Mouse (Mus musculus): ENCODE results near the gene Mpg. TPM values are rescaled to one million over a fixed set of nuclear protein-coding genes. Genes with fewer than 3 reads are reported as not detected.

Mpg gene
- polyA plus RNA-seq, 1 experiment, result 15.3 TPM

GRCm38 (mm10) chr11:32228292-32228845, 2.1 kb downstream of the Mpg start:
- TF ChIP-seq CTCF (IDR thresholded peaks at IDR 0.05; ENCODE audit: low read depth, low read length) (no peak), POLR2A (IDR thresholded peaks at IDR 0.05; ENCODE audit: borderline replicate concordance, low read depth, low read length) (no peak)
- H3K4me1 ChIP-seq (ENCODE audit: control insufficient read depth, insufficient read depth, low read length), result peaks cover 43% of the 10 kb centered on the region
- H3K27ac ChIP-seq (ENCODE audit: insufficient read depth, low read depth, low read length), result no peak overlapping the region
- H3K4me3 ChIP-seq (ENCODE audit: insufficient read depth, low read length), result no peak overlapping the region

DNA sequence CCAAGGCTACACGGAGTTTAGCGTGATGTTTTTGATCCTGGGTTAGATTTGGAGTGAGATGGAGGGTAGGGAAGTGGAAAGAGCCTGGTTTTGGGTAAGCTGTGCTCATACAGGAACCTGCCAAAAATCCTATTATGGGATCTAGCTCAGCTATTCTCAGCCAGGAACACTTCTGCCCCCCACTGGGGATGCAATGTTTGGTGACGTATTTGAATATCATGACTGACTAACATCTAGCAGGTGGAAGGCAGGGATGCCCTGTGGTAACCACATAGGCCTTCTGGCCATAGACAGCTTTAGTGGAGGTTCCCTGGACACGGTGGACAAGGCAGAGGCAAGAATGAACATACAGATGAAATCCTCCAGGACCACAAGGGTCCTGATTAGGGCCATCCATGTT, 3.9 kb downstream of the Mpg start:
- Histone ChIP-seq H3K27ac (ENCODE audit: insufficient read depth, low read depth, low read length) (no peak overlapping the region), H3K4me3 (ENCODE audit: insufficient read depth, low read length) (no peak overlapping the region)
- TF ChIP-seq CTCF (IDR thresholded peaks at IDR 0.05; ENCODE audit: low read depth, low read length), result no peak
- TF ChIP-seq POLR2A (IDR thresholded peaks at IDR 0.05; ENCODE audit: borderline replicate concordance, low read depth, low read length), result no peak

DNA sequence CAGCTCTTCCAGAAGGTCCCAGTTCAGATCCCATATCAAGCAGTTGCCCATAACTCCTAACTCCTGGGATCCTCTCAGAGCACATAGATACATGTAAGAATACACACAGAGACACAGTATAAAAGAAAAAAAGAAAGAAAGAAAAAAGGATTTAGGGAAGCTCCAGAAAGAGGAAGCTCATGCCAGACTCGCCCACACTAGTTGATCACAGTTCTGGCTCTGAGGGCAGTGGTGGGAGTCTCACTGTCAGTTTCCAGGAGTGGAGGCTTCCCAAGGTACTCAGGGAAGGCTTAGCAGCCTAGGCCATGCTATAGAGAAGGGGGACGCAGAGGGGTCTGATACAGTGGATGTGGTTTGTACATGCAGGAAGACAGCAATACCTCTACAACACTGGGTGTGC, 4.8 kb downstream of the Mpg start:
- H3K4me1 ChIP-seq (ENCODE audit: control insufficient read depth, insufficient read depth, low read length), result peaks cover 18% of the 10 kb centered on the region
- peak overlapping the region; percentile 19; the same call in 1 of the 2 replicates for H3K27ac ChIP-seq (ENCODE audit: insufficient read depth, low read depth, low read length)
- TF ChIP-seq CTCF (IDR thresholded peaks at IDR 0.05; ENCODE audit: low read depth, low read length) (no peak), POLR2A (IDR thresholded peaks at IDR 0.05; ENCODE audit: borderline replicate concordance, low read depth, low read length) (no peak)
- H3K4me3 ChIP-seq (ENCODE audit: insufficient read depth, low read length), result no peak overlapping the region

More for the DNA sequence above, 3.9 kb downstream of the Mpg start:
- peaks cover 27% of the 10 kb centered on the region for H3K4me1 ChIP-seq (ENCODE audit: control insufficient read depth, insufficient read depth, low read length)

GRCm38 (mm10) chr11:32232848-32233247, 6.5 kb downstream of the Mpg start:
- H3K4me1 ChIP-seq (ENCODE audit: control insufficient read depth, insufficient read depth, low read length), result peaks cover 12% of the 10 kb centered on the region
- no peak for TF ChIP-seq CTCF (IDR thresholded peaks at IDR 0.05; ENCODE audit: low read depth, low read length)
- TF ChIP-seq POLR2A (IDR thresholded peaks at IDR 0.05; ENCODE audit: borderline replicate concordance, low read depth, low read length), result no peak
- no peak overlapping the region for H3K27ac ChIP-seq (ENCODE audit: insufficient read depth, low read depth, low read length)
- no peak overlapping the region for H3K4me3 ChIP-seq (ENCODE audit: insufficient read depth, low read length)

DNA sequence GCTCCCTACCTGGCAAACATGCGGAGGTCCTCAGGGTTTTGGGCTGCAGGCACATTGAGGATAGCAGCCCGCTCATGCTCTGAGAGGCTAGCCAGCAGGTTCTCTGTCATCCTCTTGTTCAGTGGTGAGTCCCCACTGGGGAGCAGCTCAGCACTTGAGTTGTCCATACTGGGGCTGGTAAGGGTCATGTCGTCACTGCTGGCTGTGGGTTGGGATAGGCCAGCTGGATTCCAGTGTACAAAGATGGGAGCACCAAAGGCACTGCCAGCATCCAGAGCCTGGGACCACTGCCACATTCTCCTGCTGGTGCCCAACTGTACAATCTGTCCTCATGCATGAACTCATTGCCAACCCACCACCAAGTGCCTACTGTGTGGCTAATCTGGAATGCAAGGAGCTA, 7.6 kb downstream of the Mpg start:
- Histone ChIP-seq H3K4me3 (ENCODE audit: insufficient read depth, low read length) (no peak overlapping the region), H3K27ac (ENCODE audit: insufficient read depth, low read depth, low read length) (no peak overlapping the region), H3K4me1 (ENCODE audit: control insufficient read depth, insufficient read depth, low read length) (peaks cover 12% of the 10 kb centered on the region)
- TF ChIP-seq CTCF (IDR thresholded peaks at IDR 0.05; ENCODE audit: low read depth, low read length), result no peak
- TF ChIP-seq POLR2A (IDR thresholded peaks at IDR 0.05; ENCODE audit: borderline replicate concordance, low read depth, low read length), result no peak

DNA sequence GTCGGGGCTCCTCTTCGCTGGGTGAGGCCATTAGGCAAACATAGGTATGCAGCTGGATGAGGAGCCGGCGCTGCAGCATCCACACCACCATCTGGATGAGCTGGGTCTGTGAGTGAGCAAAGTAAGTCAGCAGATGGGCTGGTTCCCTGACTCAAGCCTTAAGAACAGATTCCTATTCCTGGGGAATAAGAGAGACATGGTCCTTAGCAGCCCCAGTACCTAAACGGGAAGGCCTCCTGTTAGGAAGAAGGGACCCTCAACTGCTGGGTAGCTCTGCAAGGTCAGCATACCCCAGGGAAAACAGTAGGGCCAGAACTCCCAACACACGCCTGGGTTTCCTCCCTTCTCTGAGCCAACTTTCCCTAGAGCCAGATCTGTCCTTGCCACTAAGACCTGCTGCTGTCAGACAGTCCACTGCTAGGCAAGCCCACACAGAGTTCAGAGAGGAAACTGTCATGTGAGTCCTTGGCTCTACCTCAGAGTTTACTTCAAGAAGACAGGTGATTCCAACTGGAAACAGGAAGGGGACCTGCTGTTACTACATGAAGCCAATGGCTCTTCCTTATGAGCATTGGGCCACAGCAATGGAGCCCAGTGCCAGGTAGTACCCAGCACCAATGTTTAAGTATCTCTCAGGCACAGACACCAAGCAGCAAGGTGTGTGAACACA, 8.6 kb downstream of the Mpg start:
- TF ChIP-seq POLR2A (IDR thresholded peaks at IDR 0.05; ENCODE audit: borderline replicate concordance, low read depth, low read length) (no peak), CTCF (IDR thresholded peaks at IDR 0.05; ENCODE audit: low read depth, low read length) (no peak)
- H3K27ac ChIP-seq (ENCODE audit: insufficient read depth, low read depth, low read length), result no peak overlapping the region
- no peak overlapping the region for H3K4me3 ChIP-seq (ENCODE audit: insufficient read depth, low read length)
- peaks cover 12% of the 10 kb centered on the region for H3K4me1 ChIP-seq (ENCODE audit: control insufficient read depth, insufficient read depth, low read length)

DNA sequence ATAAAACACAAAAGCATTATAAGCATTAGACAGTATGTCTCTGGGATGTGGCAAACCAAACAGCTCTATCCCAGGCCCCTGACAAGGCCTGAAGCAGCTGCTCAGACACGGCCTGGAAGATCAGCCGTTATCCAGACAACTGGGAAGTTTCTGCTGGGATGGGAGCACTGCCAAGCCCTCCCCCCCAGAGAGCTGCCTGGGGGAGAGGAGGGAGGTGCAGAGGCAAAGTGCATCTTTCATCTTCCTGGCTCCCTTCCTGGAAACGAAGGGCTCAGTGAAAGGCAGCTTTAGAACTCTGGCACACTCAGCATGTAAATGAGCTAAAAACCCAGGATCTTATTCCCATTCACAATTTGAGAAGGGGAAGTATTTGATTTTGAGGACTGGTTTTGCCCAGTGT, 9.3 kb downstream of the Mpg start:
- TF ChIP-seq CTCF (IDR thresholded peaks at IDR 0.05; ENCODE audit: low read depth, low read length) (no peak), POLR2A (IDR thresholded peaks at IDR 0.05; ENCODE audit: borderline replicate concordance, low read depth, low read length) (no peak)
- no peak overlapping the region for H3K27ac ChIP-seq (ENCODE audit: insufficient read depth, low read depth, low read length)

DNA sequence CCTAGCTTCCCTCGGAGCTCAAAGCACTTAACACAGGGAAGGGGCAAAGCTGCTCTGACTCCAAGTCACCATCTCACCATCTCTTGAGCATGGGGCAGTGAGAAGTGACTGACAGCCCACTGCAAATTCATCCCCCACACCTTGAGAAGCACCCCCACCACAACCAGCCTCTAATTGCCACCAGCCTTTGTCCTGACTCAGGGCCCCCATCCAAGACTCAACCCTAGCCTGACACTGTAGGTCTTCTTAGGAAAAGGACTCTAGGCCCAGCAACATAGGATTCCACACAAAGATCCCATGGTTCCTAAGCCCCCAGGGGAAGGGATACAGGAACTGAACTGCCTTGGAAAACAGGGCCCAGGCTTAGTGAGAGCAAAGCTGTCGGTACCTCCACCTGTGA, 9.8 kb downstream of the Mpg start:
- no peak overlapping the region for H3K4me3 ChIP-seq (ENCODE audit: insufficient read depth, low read length)
- TF ChIP-seq POLR2A (IDR thresholded peaks at IDR 0.05; ENCODE audit: borderline replicate concordance, low read depth, low read length) (no peak), CTCF (IDR thresholded peaks at IDR 0.05; ENCODE audit: low read depth, low read length) (no peak)
- H3K27ac ChIP-seq (ENCODE audit: insufficient read depth, low read depth, low read length), result no peak overlapping the region
- H3K4me1 ChIP-seq (ENCODE audit: control insufficient read depth, insufficient read depth, low read length), result peaks cover 6% of the 10 kb centered on the region

More for the DNA sequence above, 9.3 kb downstream of the Mpg start:
- peaks cover 9% of the 10 kb centered on the region for H3K4me1 ChIP-seq (ENCODE audit: control insufficient read depth, insufficient read depth, low read length)
- H3K4me3 ChIP-seq (ENCODE audit: insufficient read depth, low read length), result no peak overlapping the region

GRCm38 (mm10) chr11:32236712-32237410, 10.6 kb downstream of the Mpg start:
- H3K4me1 ChIP-seq (ENCODE audit: control insufficient read depth, insufficient read depth, low read length), result no peaks in the 10 kb centered on the region

GRCm38 (mm10) chr11:32237411-32237795, 11.1 kb downstream of the Mpg start:
- TF ChIP-seq POLR2A (IDR thresholded peaks at IDR 0.05; ENCODE audit: borderline replicate concordance, low read depth, low read length) (no peak), CTCF (IDR thresholded peaks at IDR 0.05; ENCODE audit: low read depth, low read length) (no peak)
- Histone ChIP-seq H3K4me3 (ENCODE audit: insufficient read depth, low read length) (no peak overlapping the region), H3K4me1 (ENCODE audit: control insufficient read depth, insufficient read depth, low read length) (no peaks in the 10 kb centered on the region), H3K27ac (ENCODE audit: insufficient read depth, low read depth, low read length) (no peak overlapping the region)

More at GRCm38 (mm10) chr11:32236712-32237410, 10.6 kb downstream of the Mpg start:
- TF ChIP-seq CTCF (IDR thresholded peaks at IDR 0.05; ENCODE audit: low read depth, low read length), result peak; percentile 90
- TF ChIP-seq POLR2A (IDR thresholded peaks at IDR 0.05; ENCODE audit: borderline replicate concordance, low read depth, low read length), result no peak
- Histone ChIP-seq H3K27ac (ENCODE audit: insufficient read depth, low read depth, low read length) (no peak overlapping the region), H3K4me3 (ENCODE audit: insufficient read depth, low read length) (no peak overlapping the region)

Data from bone marrow macrophage, adult 2 months (primary cell).